Mouse (Mus musculus): ENCODE results near the gene Elane.

DNA sequence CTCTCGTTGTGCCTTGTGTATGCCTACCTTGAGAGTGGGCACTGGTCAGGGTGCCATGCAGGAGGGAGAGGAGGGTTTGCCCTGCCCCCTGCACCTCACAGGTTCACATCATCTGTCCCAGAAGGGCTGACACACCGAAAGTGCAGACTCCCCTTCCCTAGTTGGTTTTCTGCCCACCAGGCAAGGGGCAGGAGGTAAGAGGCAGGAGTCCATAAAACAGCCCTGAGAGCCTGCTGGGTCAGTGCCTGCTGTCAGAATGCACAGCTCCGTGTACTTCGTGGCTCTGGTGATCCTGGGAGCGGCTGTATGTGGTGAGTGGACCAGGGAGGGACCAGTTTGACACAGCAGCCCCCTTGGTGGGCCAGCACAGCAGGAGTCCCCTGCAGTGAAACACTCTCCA is 4.6 kb downstream of the Elane start, which contains the start of gene Cfd:
- TF ChIP-seq POLR2A (IDR thresholded peaks at IDR 0.05; ENCODE audit: control insufficient read depth in 1 of 2, insufficient read depth in 1 of 2, low read depth in 1 of 2, low read length in 2 of 2, poor library complexity in 1 of 2) (no peak), CTCF (IDR thresholded peaks at IDR 0.05 in 2 of 3, conservative IDR thresholded peaks at IDR 0.05 in 1 of 3; ENCODE audit: control insufficient read depth in 1 of 3, insufficient read depth in 1 of 3, low read depth in 2 of 3, low read length in 3 of 3, poor library complexity in 1 of 3, severe bottlenecking in 1 of 3) (no peak)
